Mouse (Mus musculus): ENCODE measurements around the gene Rptor. TPM values are rescaled to one million over a fixed set of nuclear protein-coding genes. Genes with fewer than 3 reads are reported as not detected.

Rptor gene
- polyA plus RNA-seq, 1 experiment from 2014 or later, result 12.4 TPM

DNA sequence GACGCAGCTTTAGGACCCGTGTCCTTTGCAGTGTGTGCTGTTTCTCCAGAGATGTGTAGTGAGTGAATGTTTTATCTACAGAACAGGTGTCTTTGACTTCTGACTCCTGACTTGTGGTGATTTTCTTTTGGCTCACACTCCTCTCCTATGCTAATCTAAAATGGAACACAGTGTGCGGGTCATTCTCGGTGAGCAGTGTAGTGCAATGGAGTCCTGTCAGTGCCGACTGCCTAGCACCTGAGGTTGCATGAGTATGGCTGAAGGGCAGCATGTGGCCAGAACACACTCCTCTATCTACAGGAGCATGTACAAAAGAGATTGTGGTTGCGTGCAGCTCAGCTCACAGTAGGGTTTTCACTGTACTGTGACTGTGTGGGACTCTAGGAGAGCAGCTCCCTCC is 163.3 kb downstream of the Rptor start:
- H3K27me3 ChIP-seq (ENCODE audit: control insufficient read depth, insufficient read depth, low read length), result no peaks in the 10 kb centered on the region
- WGBS, result 91% methylated on average over 6 of the region's 6 CpGs
- H3K9ac ChIP-seq (ENCODE audit: low read depth, low read length), result no peak overlapping the region
- no peak overlapping the region for H3K4me3 ChIP-seq (ENCODE audit: low read depth, low read length)
- H3K27ac ChIP-seq (ENCODE audit: low read depth, low read length), result peak overlapping the region; percentile 34
- H3K4me1 ChIP-seq (replicated peaks; ENCODE audit: control insufficient read depth, insufficient read depth, low read length), result peaks cover 13% of the 10 kb centered on the region
- DNase-seq (ENCODE audit: low spot score) (no peak), ATAC-seq (ENCODE audit: low FRiP score) (no peak)
- no peak overlapping the region for H3K4me2 ChIP-seq (replicated peaks; ENCODE audit: low read depth, low read length)
- H3K36me3 ChIP-seq (ENCODE audit: control insufficient read depth, insufficient read depth, low read length), result no peaks in the 10 kb centered on the region
- H3K9me3 ChIP-seq (ENCODE audit: control insufficient read depth, low read length), result no peaks in the 10 kb centered on the region

DNA sequence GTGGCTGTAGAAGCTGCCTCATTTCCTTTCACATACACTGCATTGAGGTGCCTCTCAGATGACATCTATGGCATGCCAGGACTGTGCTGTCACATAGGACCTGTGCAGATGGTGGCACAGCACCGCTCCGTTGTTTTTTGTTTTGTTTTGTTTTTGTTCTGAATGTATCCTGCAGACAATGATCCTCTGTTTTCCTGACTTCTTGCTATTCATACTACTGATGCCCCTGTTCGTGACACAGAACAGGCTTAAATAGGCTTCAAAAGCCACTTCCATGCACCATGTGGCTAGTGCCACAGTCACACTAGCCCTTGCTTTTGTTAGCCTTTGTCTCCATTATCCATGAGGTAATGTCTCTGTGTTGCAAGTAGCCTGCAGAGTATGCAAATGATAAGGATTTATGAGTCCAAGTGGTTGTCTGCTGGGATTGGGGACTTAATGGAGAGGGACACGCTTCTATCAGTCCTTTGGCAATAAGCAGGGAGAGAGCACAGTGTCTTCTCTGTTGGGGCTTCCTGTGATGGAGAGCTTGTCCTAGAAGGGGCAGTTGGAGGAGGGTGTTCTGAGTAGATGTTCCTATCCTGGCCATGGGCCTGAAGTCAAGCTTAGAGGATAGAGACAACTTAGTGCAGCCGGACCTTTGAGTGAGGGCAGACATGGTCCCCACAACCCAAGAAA is 164.2 kb downstream of the Rptor start:
- H3K4me2 ChIP-seq (replicated peaks; ENCODE audit: low read depth, low read length), result no peak overlapping the region
- H3K9me3 ChIP-seq (ENCODE audit: control insufficient read depth, low read length), result no peaks in the 10 kb centered on the region
- ATAC-seq (ENCODE audit: low FRiP score) (peak; percentile 88), DNase-seq (ENCODE audit: low spot score) (peak; percentile 57)
- 48% methylated on average over 5 of the region's 5 CpGs for WGBS
- no peaks in the 10 kb centered on the region for H3K36me3 ChIP-seq (ENCODE audit: control insufficient read depth, insufficient read depth, low read length)
- peaks cover 13% of the 10 kb centered on the region for H3K4me1 ChIP-seq (replicated peaks; ENCODE audit: control insufficient read depth, insufficient read depth, low read length)
- H3K4me3 ChIP-seq (ENCODE audit: low read depth, low read length), result no peak overlapping the region
- H3K27me3 ChIP-seq (ENCODE audit: control insufficient read depth, insufficient read depth, low read length), result no peaks in the 10 kb centered on the region
- H3K27ac ChIP-seq (ENCODE audit: low read depth, low read length), result peak overlapping the region; percentile 51
- H3K9ac ChIP-seq (ENCODE audit: low read depth, low read length), result no peak overlapping the region

DNA sequence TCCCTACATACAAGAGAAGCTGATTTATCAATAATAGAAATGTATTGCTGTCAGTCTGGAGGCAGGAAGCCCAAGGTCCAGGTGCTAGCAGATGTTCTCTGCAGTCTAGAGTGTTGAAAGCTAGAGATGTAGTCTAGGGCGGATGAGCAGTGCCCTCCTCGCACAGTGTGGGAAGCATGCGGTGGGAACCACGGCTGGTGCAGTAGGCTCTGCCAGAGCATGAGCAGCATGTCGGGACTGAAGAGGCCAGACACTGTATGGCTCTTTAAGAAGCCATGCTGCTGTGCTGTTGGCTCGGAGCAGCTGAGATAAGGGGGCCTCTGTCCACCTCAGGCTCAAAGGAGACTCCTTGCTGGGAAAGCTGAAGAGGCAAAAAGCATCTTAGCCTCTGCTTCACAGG is 164.8 kb downstream of the Rptor start:
- WGBS, result 73% methylated on average over 6 of the region's 6 CpGs
- H3K4me2 ChIP-seq (replicated peaks; ENCODE audit: low read depth, low read length), result no peak overlapping the region
- peaks cover 13% of the 10 kb centered on the region for H3K4me1 ChIP-seq (replicated peaks; ENCODE audit: control insufficient read depth, insufficient read depth, low read length)
- peak; percentile 13 for DNase-seq (ENCODE audit: low spot score)
- no peaks in the 10 kb centered on the region for H3K36me3 ChIP-seq (ENCODE audit: control insufficient read depth, insufficient read depth, low read length)
- no peaks in the 10 kb centered on the region for H3K27me3 ChIP-seq (ENCODE audit: control insufficient read depth, insufficient read depth, low read length)
- no peaks in the 10 kb centered on the region for H3K9me3 ChIP-seq (ENCODE audit: control insufficient read depth, low read length)
- no peak overlapping the region for H3K9ac ChIP-seq (ENCODE audit: low read depth, low read length)
- ATAC-seq (ENCODE audit: low FRiP score), result no peak
- H3K27ac ChIP-seq (ENCODE audit: low read depth, low read length), result peak overlapping the region; percentile 51
- H3K4me3 ChIP-seq (ENCODE audit: low read depth, low read length), result no peak overlapping the region

DNA sequence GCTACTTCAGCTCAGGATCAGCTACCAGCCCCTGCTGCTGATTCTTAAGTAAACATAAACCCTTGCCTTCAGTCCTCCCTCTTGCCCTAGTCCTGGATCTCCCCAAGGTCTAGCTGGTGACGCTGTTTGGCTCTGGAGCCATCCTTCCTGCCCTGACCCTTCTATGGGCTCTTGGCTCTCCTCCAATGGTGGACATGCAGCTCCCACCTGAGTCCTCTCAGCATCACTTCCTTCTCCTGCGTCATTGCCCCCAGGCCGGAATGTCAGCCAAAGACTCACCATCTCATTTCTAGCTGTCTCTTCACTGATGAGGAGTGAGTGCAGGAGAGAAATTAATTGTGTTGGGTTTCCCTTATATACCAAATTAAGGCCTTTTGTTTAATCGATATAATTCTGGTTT is 165.8 kb downstream of the Rptor start:
- Histone ChIP-seq H3K27ac (ENCODE audit: low read depth, low read length) (no peak overlapping the region), H3K9me3 (ENCODE audit: control insufficient read depth, low read length) (no peaks in the 10 kb centered on the region), H3K9ac (ENCODE audit: low read depth, low read length) (no peak overlapping the region), H3K36me3 (ENCODE audit: control insufficient read depth, insufficient read depth, low read length) (no peaks in the 10 kb centered on the region), H3K27me3 (ENCODE audit: control insufficient read depth, insufficient read depth, low read length) (no peaks in the 10 kb centered on the region), H3K4me1 (replicated peaks; ENCODE audit: control insufficient read depth, insufficient read depth, low read length) (peaks cover 13% of the 10 kb centered on the region), H3K4me2 (replicated peaks; ENCODE audit: low read depth, low read length) (no peak overlapping the region), H3K4me3 (ENCODE audit: low read depth, low read length) (no peak overlapping the region)
- DNase-seq (ENCODE audit: low spot score), result no peak
- 95% methylated on average over 4 of the region's 4 CpGs for WGBS
- ATAC-seq (ENCODE audit: low FRiP score), result no peak

DNA sequence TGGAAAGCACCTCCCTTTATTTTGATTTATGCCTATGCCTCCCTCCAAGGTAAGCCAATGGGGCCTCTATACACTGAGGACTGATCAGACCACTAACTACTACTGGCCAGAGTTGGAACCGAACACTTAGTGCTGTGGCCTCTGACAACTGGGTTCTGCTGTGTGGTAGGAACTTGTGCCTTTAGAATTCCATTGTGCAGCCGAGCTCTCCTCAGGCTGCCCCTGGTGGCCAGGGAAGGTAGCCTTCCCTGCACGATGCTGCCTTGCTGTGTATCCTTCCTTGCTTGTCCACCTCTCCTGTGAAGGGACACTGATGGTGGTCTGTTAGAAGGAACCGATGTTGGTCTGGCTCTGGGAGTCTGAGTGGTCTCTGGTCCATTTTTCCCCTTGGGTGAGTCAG is 167.0 kb downstream of the Rptor start:
- no peak overlapping the region for H3K9ac ChIP-seq (ENCODE audit: low read depth, low read length)
- H3K9me3 ChIP-seq (ENCODE audit: control insufficient read depth, low read length), result no peaks in the 10 kb centered on the region
- H3K27me3 ChIP-seq (ENCODE audit: control insufficient read depth, insufficient read depth, low read length), result no peaks in the 10 kb centered on the region
- DNase-seq (ENCODE audit: low spot score) (peak; percentile 27), ATAC-seq (ENCODE audit: low FRiP score) (no peak)
- H3K27ac ChIP-seq (ENCODE audit: low read depth, low read length), result no peak overlapping the region
- H3K4me3 ChIP-seq (ENCODE audit: low read depth, low read length), result no peak overlapping the region
- no peaks in the 10 kb centered on the region for H3K36me3 ChIP-seq (ENCODE audit: control insufficient read depth, insufficient read depth, low read length)
- H3K4me2 ChIP-seq (replicated peaks; ENCODE audit: low read depth, low read length), result no peak overlapping the region
- H3K4me1 ChIP-seq (replicated peaks; ENCODE audit: control insufficient read depth, insufficient read depth, low read length), result peaks cover 13% of the 10 kb centered on the region
- 62% methylated on average over 4 of the region's 4 CpGs for WGBS

DNA sequence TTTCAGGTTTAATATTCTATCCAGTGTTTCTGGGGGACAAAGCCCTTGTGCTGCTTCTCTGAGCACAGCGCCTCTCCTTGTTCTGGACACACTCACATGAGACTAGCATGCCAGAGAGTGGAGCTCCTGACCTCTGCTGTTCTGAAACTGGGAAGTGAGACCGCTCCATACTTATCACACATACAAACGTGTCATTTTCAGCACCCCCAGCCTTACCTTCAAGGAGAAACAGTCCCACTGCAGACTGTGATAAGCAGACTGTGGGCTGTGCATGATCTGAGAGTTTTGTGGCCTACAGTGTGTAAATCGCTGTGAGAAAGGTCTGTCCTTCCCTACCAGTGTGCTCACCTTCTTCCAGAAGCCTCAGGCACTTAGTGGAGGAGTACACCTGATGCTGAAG is 168.3 kb downstream of the Rptor start:
- no peak overlapping the region for H3K4me2 ChIP-seq (replicated peaks; ENCODE audit: low read depth, low read length)
- peaks cover 9% of the 10 kb centered on the region for H3K4me1 ChIP-seq (replicated peaks; ENCODE audit: control insufficient read depth, insufficient read depth, low read length)
- H3K9ac ChIP-seq (ENCODE audit: low read depth, low read length), result no peak overlapping the region
- DNase-seq (ENCODE audit: low spot score), result no peak
- no peaks in the 10 kb centered on the region for H3K36me3 ChIP-seq (ENCODE audit: control insufficient read depth, insufficient read depth, low read length)
- no peaks in the 10 kb centered on the region for H3K27me3 ChIP-seq (ENCODE audit: control insufficient read depth, insufficient read depth, low read length)
- WGBS, result 87% methylated on average over 4 of the region's 4 CpGs
- H3K27ac ChIP-seq (ENCODE audit: low read depth, low read length), result no peak overlapping the region
- no peak overlapping the region for H3K4me3 ChIP-seq (ENCODE audit: low read depth, low read length)
- no peaks in the 10 kb centered on the region for H3K9me3 ChIP-seq (ENCODE audit: control insufficient read depth, low read length)
- ATAC-seq (ENCODE audit: low FRiP score), result no peak

DNA sequence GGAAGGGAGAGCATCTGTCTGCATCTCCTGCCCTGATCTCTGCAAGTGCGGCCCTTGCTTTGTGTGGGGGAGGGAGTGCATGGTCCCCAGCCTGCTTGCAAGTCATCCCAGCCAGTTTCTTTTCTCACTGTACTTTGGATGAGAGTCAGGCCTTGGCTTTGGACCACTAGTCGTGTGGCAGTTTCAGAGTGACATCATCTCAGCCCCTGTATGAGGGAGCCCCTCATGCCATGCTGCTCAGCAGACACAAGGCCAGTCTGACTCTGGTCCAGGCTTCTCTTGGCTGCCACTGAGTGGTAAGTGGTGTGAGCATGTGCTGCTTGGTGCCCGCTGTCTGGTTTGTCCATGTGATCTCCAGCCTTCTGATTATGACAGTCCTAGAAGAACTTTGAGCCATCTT is 170.2 kb downstream of the Rptor start:
- WGBS, result 87% methylated on average over 3 of the region's 3 CpGs
- no peak overlapping the region for H3K9ac ChIP-seq (ENCODE audit: low read depth, low read length)
- no peak for ATAC-seq (ENCODE audit: low FRiP score)

DNA sequence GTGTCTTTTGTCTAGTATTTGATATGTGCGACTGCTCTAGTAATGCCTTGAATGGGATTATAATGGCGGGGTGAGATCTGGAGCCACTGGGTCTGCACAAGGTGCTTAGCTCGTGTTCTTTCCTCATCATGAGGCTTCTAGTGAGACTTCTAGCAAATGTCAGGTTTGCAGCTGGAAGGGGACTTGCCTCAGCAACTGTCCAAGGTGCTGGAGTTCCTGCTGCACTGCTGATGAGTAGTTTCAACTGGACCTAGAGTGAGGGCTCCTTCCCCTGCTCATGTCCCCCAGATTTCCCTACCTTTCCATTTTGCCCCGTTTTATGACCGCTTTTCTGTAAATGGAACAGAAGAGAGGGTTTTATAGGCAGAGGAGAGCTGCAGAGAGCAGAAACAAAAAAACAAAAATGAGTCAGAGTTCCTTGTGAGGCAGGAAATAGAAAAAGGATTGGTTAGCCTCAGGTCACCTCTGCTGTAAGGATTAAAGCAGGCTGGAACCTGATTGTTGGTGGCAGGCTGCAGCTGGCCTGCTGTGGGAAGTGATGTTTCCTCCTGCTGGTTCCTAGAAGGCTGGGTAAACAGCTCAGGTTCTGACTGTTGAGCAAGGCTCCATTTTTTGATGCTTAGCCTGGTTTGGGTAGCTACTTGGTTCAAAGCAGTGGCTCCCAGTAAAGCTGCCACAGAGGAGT is 172.5 kb downstream of the Rptor start:
- DNase-seq (ENCODE audit: low spot score), result no peak

More for the DNA sequence above, 170.2 kb downstream of the Rptor start:
- Histone ChIP-seq H3K36me3 (ENCODE audit: control insufficient read depth, insufficient read depth, low read length) (no peaks in the 10 kb centered on the region), H3K9me3 (ENCODE audit: control insufficient read depth, low read length) (no peaks in the 10 kb centered on the region), H3K27me3 (ENCODE audit: control insufficient read depth, insufficient read depth, low read length) (no peaks in the 10 kb centered on the region), H3K4me2 (replicated peaks; ENCODE audit: low read depth, low read length) (no peak overlapping the region), H3K4me1 (replicated peaks; ENCODE audit: control insufficient read depth, insufficient read depth, low read length) (no peaks in the 10 kb centered on the region), H3K27ac (ENCODE audit: low read depth, low read length) (no peak overlapping the region), H3K4me3 (ENCODE audit: low read depth, low read length) (no peak overlapping the region)
- DNase-seq (ENCODE audit: low spot score), result no peak

DNA sequence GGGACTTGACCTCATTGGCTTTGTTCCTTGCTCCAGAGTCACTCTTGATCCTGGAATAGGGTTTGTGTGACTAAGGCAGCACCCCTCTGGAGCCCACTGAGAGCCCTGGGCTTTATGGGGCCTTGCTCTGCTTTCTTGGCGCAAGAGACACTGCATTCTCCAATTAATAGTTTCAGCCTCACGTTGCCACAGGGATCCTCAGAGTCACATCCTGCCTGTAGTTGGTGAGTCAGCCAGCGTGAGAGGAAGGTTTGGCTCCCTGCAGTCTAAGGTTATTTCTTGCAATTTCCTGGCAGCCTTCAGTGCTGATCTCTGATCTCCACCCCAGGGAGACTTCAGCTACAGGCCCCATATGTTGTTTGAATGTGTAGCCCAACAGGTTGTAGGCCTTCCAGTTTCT is 174.5 kb downstream of the Rptor start:
- no peak for ATAC-seq (ENCODE audit: low FRiP score)
- H3K4me1 ChIP-seq (replicated peaks; ENCODE audit: control insufficient read depth, insufficient read depth, low read length), result no peaks in the 10 kb centered on the region
- DNase-seq (ENCODE audit: low spot score), result no peak
- no peak overlapping the region for H3K4me2 ChIP-seq (replicated peaks; ENCODE audit: low read depth, low read length)
- H3K36me3 ChIP-seq (ENCODE audit: control insufficient read depth, insufficient read depth, low read length), result no peaks in the 10 kb centered on the region
- no peak overlapping the region for H3K9ac ChIP-seq (ENCODE audit: low read depth, low read length)
- 66% methylated on average over 3 of the region's 3 CpGs for WGBS
- no peaks in the 10 kb centered on the region for H3K27me3 ChIP-seq (ENCODE audit: control insufficient read depth, insufficient read depth, low read length)
- no peaks in the 10 kb centered on the region for H3K9me3 ChIP-seq (ENCODE audit: control insufficient read depth, low read length)
- H3K4me3 ChIP-seq (ENCODE audit: low read depth, low read length), result no peak overlapping the region
- no peak overlapping the region for H3K27ac ChIP-seq (ENCODE audit: low read depth, low read length)

More for the DNA sequence above, 172.5 kb downstream of the Rptor start:
- Histone ChIP-seq H3K4me3 (ENCODE audit: low read depth, low read length) (no peak overlapping the region), H3K27me3 (ENCODE audit: control insufficient read depth, insufficient read depth, low read length) (no peaks in the 10 kb centered on the region), H3K4me1 (replicated peaks; ENCODE audit: control insufficient read depth, insufficient read depth, low read length) (no peaks in the 10 kb centered on the region), H3K9me3 (ENCODE audit: control insufficient read depth, low read length) (no peaks in the 10 kb centered on the region), H3K27ac (ENCODE audit: low read depth, low read length) (no peak overlapping the region), H3K36me3 (ENCODE audit: control insufficient read depth, insufficient read depth, low read length) (no peaks in the 10 kb centered on the region), H3K4me2 (replicated peaks; ENCODE audit: low read depth, low read length) (no peak overlapping the region), H3K9ac (ENCODE audit: low read depth, low read length) (no peak overlapping the region)
- 84% methylated on average over 5 of the region's 5 CpGs for WGBS
- ATAC-seq (ENCODE audit: low FRiP score), result no peak
